Mouse (Mus musculus): ENCODE results near the gene Ulk4.

DNA sequence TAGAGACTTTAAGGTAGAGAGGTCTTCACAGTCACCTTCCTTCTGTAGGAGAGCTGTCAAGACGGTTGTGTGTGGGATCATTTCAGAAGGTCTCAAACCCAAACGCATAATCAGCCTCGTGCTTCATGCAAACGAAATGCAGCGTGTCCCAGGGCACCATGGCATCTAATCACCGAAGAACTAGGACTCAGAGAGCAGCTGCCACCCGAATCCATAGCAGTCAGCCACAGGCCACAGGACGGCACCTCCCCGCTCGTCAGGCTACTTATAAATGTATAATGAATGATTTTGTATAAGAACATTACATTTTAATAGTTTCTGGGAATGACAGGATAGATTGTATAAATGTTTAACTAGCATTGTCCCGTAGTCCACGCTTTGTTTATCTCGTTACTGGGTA lies 257.1 kb downstream of the Ulk4 start:
- TF ChIP-seq CTCF (conservative IDR thresholded peaks at IDR 0.05; ENCODE audit: low read length) (no peak), NANOG (IDR thresholded peaks at IDR 0.05; ENCODE audit: borderline replicate concordance, low read length) (no peak)

All from E14TG2a.4 (cell line).